In the genomic region with DNA sequence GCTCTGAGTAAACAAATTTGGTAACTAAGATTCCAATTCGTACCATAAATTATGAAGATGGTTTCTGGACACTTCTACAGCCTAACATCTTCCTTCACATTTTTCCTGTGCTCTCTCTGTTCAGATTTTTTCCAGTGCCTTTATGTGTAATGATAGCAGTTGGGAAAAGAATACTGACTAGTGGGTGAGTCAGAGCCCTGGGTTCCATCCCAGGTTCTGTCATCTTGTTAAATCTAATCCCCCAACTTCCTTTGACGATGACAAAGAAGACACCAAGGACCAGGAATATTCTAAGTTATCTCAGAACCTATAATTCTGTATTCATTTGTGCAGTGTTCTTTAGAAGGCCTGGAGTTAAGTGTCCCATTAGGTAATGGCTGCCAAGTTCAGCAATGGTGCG, we compare ENCODE assay signal across 19 mouse cellular contexts. TPM values are rescaled to one million over a fixed set of nuclear protein-coding genes. Genes with fewer than 3 reads are reported as not detected.
DNase-seq lines count a peak whose midpoint lies in the region; ATAC-seq and TF ChIP-seq lines count a peak whose summit lies in the region.
"Had no signal": no experiment of that assay in that cellular context is flagged by ENCODE, and none has a peak within 500 bp of the region (broad histone marks: within the 10 kb centered on the region; RNA-seq: fewer than 3 reads in every experiment).

No protein-coding gene starts in this region.

- TF ChIP-seq CTCF in layer of hippocampus, adult 2 months (conservative IDR thresholded peaks at IDR 0.05): no peak

- peak overlapping the region; percentile 71 for H3K4me2 ChIP-seq in forebrain, embryonic 15.5 days (replicated peaks)
- no peak overlapping the region for H3K4me2 ChIP-seq in forebrain, embryonic 14.5 days (ENCODE audit: low read length)
- H3K4me2 ChIP-seq: heart, embryonic 11.5 days had no signal

- peaks cover 21% of the 10 kb centered on the region for H3K4me1 ChIP-seq in forebrain, embryonic 15.5 days
- peaks cover 4% of the 10 kb centered on the region for H3K4me1 ChIP-seq in forebrain, embryonic 14.5 days (ENCODE audit: control insufficient read depth, insufficient read depth, low read length)

- DNase-seq in forebrain, embryonic 14.5 days (ENCODE audit: low spot score): no peak
- DNase-seq in layer of hippocampus, adult 2 months (ENCODE audit: low spot score in 2 of 2): no peak
- no peak for DNase-seq in layer of hippocampus, adult 8-10 months (ENCODE audit: low spot score in 2 of 2)
- DNase-seq in 3T3-L1 (ENCODE audit: low read depth, low spot score): peak; percentile 84
- peak; percentile 80 for DNase-seq in brain, adult 2 months (ENCODE audit: low read depth, low spot score)
- DNase-seq: adrenal gland, postnatal 10 days; embryo, embryonic 11 days; gastrocnemius, postnatal 14 days; heart, adult 2 months had no signal

- WGBS in forebrain, embryonic 15.5 days: 82% methylated on average over 3 of the region's 3 CpGs
- 89% methylated on average over 3 of the region's 3 CpGs for WGBS in forebrain, embryonic 14.5 days

- no peak overlapping the region for H3K4me3 ChIP-seq in forebrain, embryonic 15.5 days
- no peak overlapping the region for H3K4me3 ChIP-seq in forebrain, embryonic 14.5 days (ENCODE audit: low read depth, low read length)
- H3K4me3 ChIP-seq in layer of hippocampus, adult 2 months: no peak overlapping the region
- H3K4me3 ChIP-seq: heart, adult 2 months had no signal

- 0 out of 2 replicates have a peak, but pooled peaks cover 10% of the 10 kb centered on the region for H3K27me3 ChIP-seq in forebrain, embryonic 15.5 days
- peaks cover 3% of the 10 kb centered on the region; the same call in 1 of the 2 replicates for H3K27me3 ChIP-seq in forebrain, embryonic 14.5 days (replicated peaks; ENCODE audit: control insufficient read depth, insufficient read depth, low read length)
- H3K27me3 ChIP-seq: hindbrain, embryonic 15.5 days had no signal

- no peak overlapping the region for H3K9ac ChIP-seq in forebrain, embryonic 15.5 days (replicated peaks)
- no peak overlapping the region for H3K9ac ChIP-seq in forebrain, embryonic 14.5 days (ENCODE audit: low read length)
- H3K9ac ChIP-seq: embryonic facial prominence, embryonic 15.5 days; forebrain, embryonic 12.5 days had no signal

- 0 out of 2 replicates have a peak overlapping the region, but pooled peaks have one; percentile 93 for H3K27ac ChIP-seq in forebrain, embryonic 15.5 days (replicated peaks)
- H3K27ac ChIP-seq in forebrain, embryonic 14.5 days (ENCODE audit: low read depth, low read length): no peak overlapping the region
- H3K27ac ChIP-seq in layer of hippocampus, adult 2 months: peak overlapping the region; percentile 97
- H3K27ac ChIP-seq: embryonic facial prominence, embryonic 15.5 days; forebrain, embryonic 12.5 days; heart, adult 2 months had no signal

- ATAC-seq in forebrain, embryonic 15.5 days (replicated peaks): no peak
- ATAC-seq in forebrain, embryonic 14.5 days: no peak
- ATAC-seq in erythroblast, adult 5-6 weeks (replicated peaks; ENCODE audit: low FRiP score, poor library complexity, severe bottlenecking): no peak
- ATAC-seq in activated CD4-positive, CD25-positive, alpha-beta regulatory T cell, adult 4 months: no peak
- ATAC-seq: inflammation-experienced regulatory T-cells, adult 6 months; intestine, postnatal 0 days had no signal

- no peaks in the 10 kb centered on the region for H3K9me3 ChIP-seq in forebrain, embryonic 15.5 days
- H3K9me3 ChIP-seq in forebrain, embryonic 14.5 days (replicated peaks; ENCODE audit: control insufficient read depth, low read length): no peaks in the 10 kb centered on the region
- H3K9me3 ChIP-seq: embryonic facial prominence, embryonic 15.5 days; forebrain, embryonic 12.5 days; hindbrain, embryonic 15.5 days had no signal

- H3K36me3 ChIP-seq in forebrain, embryonic 15.5 days: no peaks in the 10 kb centered on the region
- H3K36me3 ChIP-seq in forebrain, embryonic 14.5 days (ENCODE audit: control insufficient read depth, insufficient read depth, low read length): no peaks in the 10 kb centered on the region
- H3K36me3 ChIP-seq: embryonic facial prominence, embryonic 15.5 days; forebrain, embryonic 12.5 days; hindbrain, embryonic 15.5 days had no signal

RNA-seq across cellular contexts. Expression of gene Gm960, which starts 1.3 kb away (rescaled TPM):
- polyA plus RNA-seq in forebrain, embryonic 15.5 days (2015; fragmentation: Nextera tagmentation; extraction: Ambion mirVana): 6.6 and 8.8 TPM in 2 replicates
- 4.1 and 5.0 TPM in 2 replicates for polyA plus RNA-seq in forebrain, embryonic 14.5 days (2014; fragmentation: Nextera tagmentation; extraction: Ambion mirVana)
- 1 to 10 TPM; 1.2 to 2.5 TPM for total RNA-seq in layer of hippocampus, adult 2 months (2021)
- total RNA-seq in layer of hippocampus, adult 8-10 months (2022): 1 to 10 TPM; 1.2 to 2.0 (median 1.8) TPM
- not detected in 2 replicates for total RNA-seq in erythroblast, adult 5-6 weeks (2015; ENCODE audit: low replicate concordance)
- total RNA-seq in erythroblast, adult 5-6 weeks (2017; ENCODE audit: low replicate concordance): 0.56 TPM in 1 of 2 replicates, not detected in the other
- not detected for polyA plus RNA-seq in activated CD4-positive, CD25-positive, alpha-beta regulatory T cell, adult 4 months (2017; shearing (Covaris generic))
- total RNA-seq: heart, adult 2 months; heart, postnatal 25 days had no signal
- polyA plus RNA-seq: heart, adult 2 months; inflammation-experienced regulatory T-cells, adult 6 months had no signal

RNA-seq across cellular contexts. Expression of gene Sptbn2, which starts 13.8 kb away (rescaled TPM):
- 30.2 and 31.9 TPM in 2 replicates for polyA plus RNA-seq in forebrain, embryonic 15.5 days (2015; fragmentation: Nextera tagmentation; extraction: Ambion mirVana)
- polyA plus RNA-seq in forebrain, embryonic 14.5 days (2014; fragmentation: Nextera tagmentation; extraction: Ambion mirVana): 25.0 and 31.9 TPM in 2 replicates
- 100 to 1,000 TPM; 588 to 591 TPM for total RNA-seq in layer of hippocampus, adult 2 months (2021)
- 100 to 1,000 TPM; 475 to 555 (median 513) TPM for total RNA-seq in layer of hippocampus, adult 8-10 months (2022)
- not detected in 2 replicates for total RNA-seq in erythroblast, adult 5-6 weeks (2015; ENCODE audit: low replicate concordance)
- not detected in 2 replicates for total RNA-seq in erythroblast, adult 5-6 weeks (2017; ENCODE audit: low replicate concordance)
- under 1 TPM; 0.11 to 0.17 TPM for polyA plus RNA-seq in activated CD4-positive, CD25-positive, alpha-beta regulatory T cell, adult 4 months (2017; shearing (Covaris generic))

RNA-seq across cellular contexts. Expression of gene Rbm4b, which starts 59.2 kb away (rescaled TPM):
- 184 and 193 TPM in 2 replicates for polyA plus RNA-seq in forebrain, embryonic 15.5 days (2015; fragmentation: Nextera tagmentation; extraction: Ambion mirVana)
- 185 and 194 TPM in 2 replicates for polyA plus RNA-seq in forebrain, embryonic 14.5 days (2014; fragmentation: Nextera tagmentation; extraction: Ambion mirVana)
- total RNA-seq in layer of hippocampus, adult 2 months (2021): 10 to 100 TPM; 16.8 to 17.9 TPM
- total RNA-seq in layer of hippocampus, adult 8-10 months (2022): 10 to 100 TPM; 14.6 to 20.0 (median 17.2) TPM
- total RNA-seq in erythroblast, adult 5-6 weeks (2015; ENCODE audit: low replicate concordance): 0.58 and 4.0 TPM in 2 replicates
- total RNA-seq in erythroblast, adult 5-6 weeks (2017; ENCODE audit: low replicate concordance): 6.6 and 7.5 TPM in 2 replicates
- polyA plus RNA-seq in activated CD4-positive, CD25-positive, alpha-beta regulatory T cell, adult 4 months (2017; shearing (Covaris generic)): 100 to 1,000 TPM in 1 of 2 experiments, 10 to 100 TPM in 1; 87.2 to 107 TPM

Comparison
In these comparisons a context has a peak if more than half of its experiments do, and no peak if none do; other contexts are left out.
1. DNase-seq: peak in 3T3-L1 (single experiment) and brain, adult 2 months (single experiment); none in forebrain, embryonic 14.5 days (single experiment), layer of hippocampus, adult 2 months (0 of 2) and layer of hippocampus, adult 8-10 months (0 of 2).
2. RNA of gene Sptbn2, which starts 13.8 kb away (total RNA-seq): 588 to 591 TPM in layer of hippocampus, adult 2 months and 475 to 555 TPM in layer of hippocampus, adult 8-10 months; not detected in erythroblast, adult 5-6 weeks; every median in the first group is over 100 times any median in the second.